Mouse (Mus musculus) liver, embryonic 16.5 days (tissue): Measurements from ENCODE around the gene Mvd. TPM values are rescaled to one million over a fixed set of nuclear protein-coding genes. Genes with fewer than 3 reads are reported as not detected.

ENCODE experiments used
- ATAC-seq: fragments of 200-750 bp; cut with Nextera tagmentation; 2 replicates; pipeline ENCODE4 v1.8.0; 2017; ENCODE audit warnings: low read depth, mild to moderate bottlenecking, moderate number of reproducible peaks, moderate library complexity
- H3K27ac ChIP-seq: fragments of 300-500 bp; sonication (generic); 2 replicates; pipeline ENCODE4 v1.5.1; 2014; ENCODE audit warnings: mild to moderate bottlenecking, low read length
- H3K27me3 ChIP-seq: fragments of 300-500 bp; sonication (generic); 2 replicates; pipeline ENCODE4 v1.6.1; 2014; ENCODE audit warnings: low read depth, low read length, mixed read lengths; ENCODE audit not compliant: control insufficient read depth, insufficient read depth
- H3K36me3 ChIP-seq: fragments of 300-500 bp; sonication (generic); 2 replicates; pipeline ENCODE4 v1.6.1; 2014; ENCODE audit warnings: mild to moderate bottlenecking; ENCODE audit not compliant: control insufficient read depth, insufficient read depth
- H3K4me1 ChIP-seq: fragments of 300-500 bp; sonication (generic); 2 replicates; pipeline ENCODE4 v1.6.1; 2014; ENCODE audit warnings: low read depth, low read length, mixed read lengths; ENCODE audit not compliant: control insufficient read depth
- H3K4me2 ChIP-seq: fragments of 300-500 bp; sonication (generic); 2 replicates; pipeline ENCODE4 v1.6.1; 2014; ENCODE audit warnings: low read depth, low read length, mixed read lengths
- H3K4me3 ChIP-seq: fragments of 300-500 bp; sonication (generic); 2 replicates; pipeline ENCODE4 v1.5.1; 2014; ENCODE audit warnings: low read depth, mild to moderate bottlenecking, low read length
- H3K9ac ChIP-seq: fragments of 300-500 bp; sonication (generic); 2 replicates; pipeline ENCODE4 v1.6.1; 2014; ENCODE audit warnings: low read depth, low read length
- H3K9me3 ChIP-seq: fragments of 300-500 bp; sonication (generic); replicated peaks from 2 replicates; pipeline ENCODE4 v1.6.1; 2016; ENCODE audit warnings: low read length; ENCODE audit not compliant: control insufficient read depth
- WGBS: fragments of 180-500 bp; shearing (Covaris S2); extraction: QIAGEN DNeasy Blood & Tissue Kit; methylation state at CpG from one replicate; pipeline ENCODE4 v1.1.7; 2014; ENCODE audit not compliant: insufficient replicate concordance; 5-methylcytosine and 5-hydroxymethylcytosine counted together
- polyA plus RNA-seq: library from polyadenylated mRNA; unstranded; fragments of >200 nt; fragmentation: Nextera tagmentation; extraction: Ambion mirVana; gene quantifications from 2 replicates; pipeline ENCODE4 v1.2.1, GENCODE M21; 2015

The Mvd gene
- polyA plus RNA-seq, 1 experiment from 2014 or later: 23.2 TPM

GRCm38 (mm10) chr8:122470691-122471090 lies 27.5 kb upstream of the Mvd start:
- ATAC-seq: no peak
- 64% methylated on average over 5 of the region's 5 CpGs for WGBS
- no peaks in the 10 kb centered on the region for H3K9me3 ChIP-seq
- H3K4me2 ChIP-seq: no peak overlapping the region
- no peak overlapping the region for H3K4me3 ChIP-seq
- H3K4me1 ChIP-seq: peaks cover 20% of the 10 kb centered on the region
- no peaks in the 10 kb centered on the region for H3K27me3 ChIP-seq
- no peak overlapping the region for H3K9ac ChIP-seq
- H3K27ac ChIP-seq: no peak overlapping the region
- no peaks in the 10 kb centered on the region for H3K36me3 ChIP-seq

GRCm38 (mm10) chr8:122469965-122470364 lies 26.7 kb upstream of the Mvd start:
- no peak overlapping the region for H3K9ac ChIP-seq
- H3K27me3 ChIP-seq: no peaks in the 10 kb centered on the region
- no peaks in the 10 kb centered on the region for H3K9me3 ChIP-seq
- H3K4me3 ChIP-seq: no peak overlapping the region
- H3K4me1 ChIP-seq: peaks cover 19% of the 10 kb centered on the region
- ATAC-seq: no peak
- H3K4me2 ChIP-seq: no peak overlapping the region
- H3K27ac ChIP-seq: no peak overlapping the region
- 76% methylated on average over 10 of the region's 10 CpGs for WGBS
- no peaks in the 10 kb centered on the region for H3K36me3 ChIP-seq

GRCm38 (mm10) chr8:122469407-122469806 lies 26.2 kb upstream of the Mvd start:
- H3K9ac ChIP-seq: no peak overlapping the region
- no peak overlapping the region for H3K27ac ChIP-seq
- H3K9me3 ChIP-seq: no peaks in the 10 kb centered on the region
- H3K36me3 ChIP-seq: no peaks in the 10 kb centered on the region
- no peak overlapping the region for H3K4me2 ChIP-seq
- no peak overlapping the region for H3K4me3 ChIP-seq
- no peak for ATAC-seq
- no peaks in the 10 kb centered on the region for H3K27me3 ChIP-seq
- 61% methylated on average over 6 of the region's 6 CpGs for WGBS
- H3K4me1 ChIP-seq: peaks cover 18% of the 10 kb centered on the region

- H3K4me3 ChIP-seq: no peak overlapping the region
- H3K27me3 ChIP-seq: no peaks in the 10 kb centered on the region
- H3K27ac ChIP-seq: no peak overlapping the region
- no peaks in the 10 kb centered on the region for H3K36me3 ChIP-seq
- no peaks in the 10 kb centered on the region for H3K9me3 ChIP-seq
- WGBS: 77% methylated on average over 13 of the region's 13 CpGs
- ATAC-seq: no peak
- H3K9ac ChIP-seq: no peak overlapping the region
- no peak overlapping the region for H3K4me2 ChIP-seq
- peaks cover 25% of the 10 kb centered on the region for H3K4me1 ChIP-seq
These were observed 24.6 kb upstream of the Mvd start for GRCm38 (mm10) chr8:122467816-122468215.

- no peak for ATAC-seq
- no peaks in the 10 kb centered on the region for H3K36me3 ChIP-seq
- no peaks in the 10 kb centered on the region for H3K9me3 ChIP-seq
- no peak overlapping the region for H3K9ac ChIP-seq
- WGBS: 16% methylated on average over 7 of the region's 7 CpGs
- H3K27me3 ChIP-seq: peaks cover 21% of the 10 kb centered on the region
- H3K4me1 ChIP-seq: peaks cover 38% of the 10 kb centered on the region
- H3K4me3 ChIP-seq: no peak overlapping the region
- H3K4me2 ChIP-seq: no peak overlapping the region
- H3K27ac ChIP-seq: no peak overlapping the region
These were observed 21.8 kb upstream of the Mvd start for GRCm38 (mm10) chr8:122464985-122465384.

- no peak overlapping the region for H3K4me3 ChIP-seq
- no peak overlapping the region for H3K4me2 ChIP-seq
- H3K9me3 ChIP-seq: no peaks in the 10 kb centered on the region
- no peaks in the 10 kb centered on the region for H3K36me3 ChIP-seq
- H3K27me3 ChIP-seq: peaks cover 31% of the 10 kb centered on the region
- H3K9ac ChIP-seq: no peak overlapping the region
- ATAC-seq: peak; percentile 31
- 16% methylated on average over 12 of the region's 12 CpGs for WGBS
- peaks cover 36% of the 10 kb centered on the region for H3K4me1 ChIP-seq
- H3K27ac ChIP-seq: 0 out of 2 replicates have a peak overlapping the region, but pooled peaks have one; percentile 15
These were observed 20.7 kb upstream of the Mvd start for GRCm38 (mm10) chr8:122463651-122464640.

GRCm38 (mm10) chr8:122462510-122462909 lies 19.3 kb upstream of the Mvd start:
- H3K27me3 ChIP-seq: peaks cover 34% of the 10 kb centered on the region
- no peaks in the 10 kb centered on the region for H3K9me3 ChIP-seq
- peaks cover 36% of the 10 kb centered on the region for H3K4me1 ChIP-seq
- no peaks in the 10 kb centered on the region for H3K36me3 ChIP-seq
- WGBS: 67% methylated on average over 8 of the region's 8 CpGs
- H3K4me3 ChIP-seq: no peak overlapping the region
- ATAC-seq: no peak
- H3K9ac ChIP-seq: no peak overlapping the region
- no peak overlapping the region for H3K4me2 ChIP-seq
- no peak overlapping the region for H3K27ac ChIP-seq

- Histone ChIP-seq H3K9ac (no peak overlapping the region), H3K36me3 (no peaks in the 10 kb centered on the region), H3K4me3 (no peak overlapping the region), H3K4me2 (no peak overlapping the region), H3K27me3 (peaks cover 34% of the 10 kb centered on the region), H3K27ac (no peak overlapping the region), H3K9me3 (no peaks in the 10 kb centered on the region), H3K4me1 (peaks cover 36% of the 10 kb centered on the region)
- ATAC-seq: no peak
- 60% methylated on average over 11 of the region's 11 CpGs for WGBS
These were observed 18.4 kb upstream of the Mvd start for GRCm38 (mm10) chr8:122461473-122462148.
